Mouse (Mus musculus) lung, postnatal 10 days (tissue): ENCODE measurements around the gene Lep.

Experiments
- DNase-seq: peaks from one replicate; pipeline ENCODE4 v3.0.0; 2021

Gene Lep

DNA sequence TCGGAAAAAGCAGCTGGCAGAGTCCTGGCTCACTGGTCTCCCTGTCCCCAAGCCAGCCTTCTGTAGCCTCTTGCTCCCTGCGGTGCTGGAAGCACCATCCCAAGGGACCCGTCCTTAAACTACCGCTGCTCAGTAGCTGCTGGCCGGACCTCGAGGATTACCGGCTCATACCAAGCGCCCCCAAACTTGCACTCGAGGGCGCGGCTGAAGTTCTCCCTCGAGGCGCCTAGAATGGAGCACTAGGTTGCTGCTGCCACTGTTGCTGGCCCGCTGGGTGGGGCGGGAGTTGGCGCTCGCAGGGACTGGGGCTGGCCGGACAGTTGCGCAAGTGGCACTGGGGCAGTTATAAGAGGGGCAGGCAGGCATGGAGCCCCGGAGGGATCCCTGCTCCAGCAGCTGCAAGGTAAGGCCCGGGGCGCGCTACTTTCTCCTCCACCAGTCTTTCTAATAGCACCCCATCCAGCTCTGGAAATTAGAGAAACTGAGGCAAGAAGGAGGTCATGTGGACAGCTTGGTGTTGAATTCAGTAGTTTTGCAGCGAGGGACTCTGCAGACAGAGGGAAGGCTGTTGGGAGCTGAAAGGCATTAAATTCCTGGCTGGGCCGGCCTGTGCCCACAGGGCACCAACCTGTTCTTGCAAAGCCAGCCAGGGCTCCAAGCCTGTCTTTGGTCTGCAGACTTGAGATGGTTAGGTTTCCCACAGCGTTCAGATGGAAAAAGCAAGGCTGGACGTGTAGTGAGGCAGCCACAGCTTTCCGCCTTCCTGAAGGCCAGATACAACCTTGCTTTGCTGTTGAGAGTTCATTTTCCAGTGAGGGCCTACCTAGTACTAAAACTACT, at the start of gene Lep:
TSS of gene Lep (plus strand) at position 375 of the 840 bp plus-strand sequence.
- no peak for DNase-seq

DNA sequence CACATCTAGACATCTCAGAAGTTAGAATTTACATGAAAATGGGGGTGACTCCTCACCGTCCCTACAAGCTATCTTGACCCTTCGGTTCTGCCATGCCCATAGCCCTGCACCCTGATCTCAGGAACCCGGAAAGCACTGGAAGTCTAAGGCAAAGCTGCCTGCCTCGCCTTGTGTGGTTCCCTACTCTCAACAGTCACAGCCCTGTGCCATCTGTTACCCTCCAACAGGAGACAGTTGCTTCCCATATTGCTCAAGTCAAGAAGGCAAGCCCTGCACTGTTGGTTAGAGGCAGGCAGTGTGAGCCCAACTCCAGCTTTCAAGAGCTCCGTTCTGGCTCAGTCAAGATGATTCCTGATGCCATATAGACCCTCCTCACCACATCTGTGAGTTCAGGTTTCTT, 48.4 kb upstream of the Lep start:
- DNase-seq: no peak

DNA sequence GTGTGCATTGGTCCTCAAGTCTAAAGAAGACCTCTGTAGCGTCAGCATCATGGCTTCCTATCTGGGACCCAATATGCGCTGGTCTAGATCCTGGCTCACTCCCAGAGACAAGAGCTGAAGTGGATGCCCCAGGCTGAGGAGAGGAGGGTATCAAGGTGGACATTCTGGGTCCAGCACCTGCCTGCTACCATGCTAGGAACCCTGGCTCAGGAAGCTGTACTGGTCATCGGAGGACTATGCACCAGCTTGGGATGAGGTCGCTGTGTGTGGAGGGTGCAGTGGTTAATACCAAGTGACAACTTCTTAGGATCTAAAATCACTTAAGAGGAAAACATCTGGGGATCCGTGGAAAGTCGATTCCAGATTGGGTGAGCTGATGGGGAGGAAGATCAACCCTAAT, 46.8 kb upstream of the Lep start:
- no peak for DNase-seq

DNA sequence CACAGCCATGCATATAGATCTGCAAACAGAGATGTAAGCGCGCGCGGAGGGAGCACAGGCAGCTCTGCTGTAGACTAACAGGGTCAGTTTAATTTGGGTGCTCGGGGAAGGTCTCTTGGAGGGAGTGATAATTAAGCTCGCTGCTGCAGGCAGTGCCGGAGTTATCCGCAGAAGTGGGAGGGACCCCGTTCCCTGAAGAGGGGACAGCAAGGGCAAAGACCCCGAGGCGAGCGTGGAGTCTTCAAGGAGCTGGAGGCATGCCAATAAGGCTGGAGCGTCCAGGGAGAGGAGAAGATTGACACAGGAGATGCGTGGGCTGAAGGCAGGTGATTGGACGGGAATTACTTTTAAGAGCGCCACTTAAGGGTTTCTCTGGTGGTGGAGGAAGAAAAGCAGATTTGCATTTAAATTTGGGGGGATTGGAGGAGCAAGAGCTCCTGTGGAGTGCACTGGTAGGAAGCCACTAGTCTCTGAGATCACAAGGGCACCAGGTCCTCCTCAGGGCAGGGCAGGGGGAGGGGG, 43.1 kb upstream of the Lep start:
- DNase-seq: no peak

DNA sequence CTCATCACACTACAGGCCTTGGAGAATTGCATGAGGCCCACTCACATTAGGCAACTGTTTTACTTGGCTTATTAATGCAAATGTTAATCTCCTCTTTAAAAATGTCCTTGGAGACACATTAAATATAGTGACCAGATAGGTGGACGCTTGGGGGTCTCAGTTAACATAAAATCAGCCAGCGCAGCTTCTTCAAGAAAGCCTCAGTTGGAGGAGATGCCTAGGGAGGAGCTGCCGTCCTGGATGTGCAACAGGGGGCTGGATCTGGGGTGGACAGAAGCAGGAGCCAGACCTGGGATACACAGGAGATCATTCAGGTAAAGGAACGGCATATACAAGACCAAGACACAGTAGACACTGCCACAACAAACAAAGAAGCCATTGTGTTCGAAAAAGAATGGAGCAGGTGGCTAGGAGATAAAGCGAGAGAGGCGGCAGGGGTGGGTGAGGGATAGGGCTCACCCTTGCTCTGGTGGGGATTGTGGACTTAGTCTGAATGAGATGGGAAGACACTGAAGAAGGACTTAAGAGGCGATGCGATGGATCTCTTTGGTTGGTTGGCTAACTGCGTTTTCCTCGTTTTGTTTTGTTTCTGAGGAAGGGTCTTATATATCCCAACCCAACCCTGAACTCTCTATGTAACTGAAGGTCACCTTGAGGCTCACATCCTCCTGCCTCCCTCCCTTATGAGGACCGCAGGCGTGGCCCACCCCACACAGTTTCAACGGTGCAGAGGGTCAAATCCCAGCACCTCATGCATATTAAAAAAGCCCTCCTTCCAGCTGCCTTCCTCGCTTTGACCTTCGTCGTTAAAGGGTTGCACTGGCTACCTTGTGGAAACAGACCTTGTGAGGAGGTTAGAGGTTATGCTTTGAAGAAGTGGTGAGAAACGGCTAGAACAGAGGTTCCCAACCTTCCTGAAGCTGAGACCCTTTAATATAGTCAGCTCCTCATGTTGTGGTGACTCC, 40.0 kb upstream of the Lep start:
- DNase-seq: no peak

DNA sequence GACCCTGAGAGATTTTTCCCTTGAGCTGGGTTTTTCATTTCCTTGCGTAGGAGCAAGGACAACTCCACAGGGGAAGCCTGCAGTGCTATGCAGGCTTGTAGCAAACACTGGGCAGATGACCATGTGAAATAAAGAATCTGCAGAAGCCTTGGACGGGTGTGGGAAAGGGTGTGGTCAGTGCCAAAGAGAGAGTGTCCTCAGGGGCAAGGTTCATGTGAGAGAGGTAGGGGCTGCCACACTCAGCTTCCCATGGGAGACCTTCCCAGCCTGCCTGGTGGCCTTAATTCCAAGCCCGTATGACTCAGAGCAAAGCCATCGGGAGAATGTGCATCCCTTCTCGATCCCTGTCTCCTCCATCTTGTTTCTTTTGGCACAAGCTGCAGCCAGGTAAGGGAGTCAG, 39.1 kb upstream of the Lep start:
- DNase-seq: no peak

DNA sequence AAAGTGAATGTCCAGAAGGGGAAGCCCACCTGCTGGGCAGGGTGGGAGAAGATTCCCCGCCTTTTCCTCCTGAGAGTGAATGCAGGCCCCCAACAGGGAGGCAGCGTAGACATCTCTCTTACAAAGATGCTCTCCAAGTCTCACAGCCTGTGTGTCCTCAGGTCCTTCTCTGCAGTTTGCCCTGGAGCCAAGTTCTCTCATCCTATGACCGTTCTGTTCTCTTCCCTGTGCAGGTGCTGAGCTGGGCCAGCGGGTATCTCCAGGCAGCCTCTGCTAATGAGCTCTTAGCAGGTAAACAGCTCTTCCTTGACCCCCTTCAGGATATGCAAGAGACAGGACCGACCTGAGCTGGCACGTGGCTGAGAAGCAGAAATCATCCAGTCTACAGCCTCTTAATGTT, 38.5 kb upstream of the Lep start:
- no peak for DNase-seq

DNA sequence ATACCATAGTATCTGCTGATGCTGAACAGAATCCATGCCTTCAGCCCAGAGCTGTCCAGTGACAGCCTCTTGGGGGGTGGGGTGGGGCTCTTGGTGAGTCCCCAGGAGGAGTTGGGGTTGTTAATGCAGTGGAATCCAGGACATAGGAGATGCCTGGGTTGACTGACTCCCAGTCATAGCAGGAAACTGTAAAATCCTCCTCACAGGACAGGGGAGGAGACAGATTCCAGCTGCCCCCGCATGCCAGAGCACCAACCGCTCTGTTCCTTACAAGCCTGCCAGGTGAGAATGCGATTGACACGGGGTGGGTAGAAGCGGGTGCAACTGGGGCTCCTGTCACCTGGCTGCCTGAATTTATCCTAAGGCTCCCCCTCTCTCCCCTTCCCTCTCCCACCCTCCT, 37.9 kb upstream of the Lep start:
- no peak for DNase-seq

DNA sequence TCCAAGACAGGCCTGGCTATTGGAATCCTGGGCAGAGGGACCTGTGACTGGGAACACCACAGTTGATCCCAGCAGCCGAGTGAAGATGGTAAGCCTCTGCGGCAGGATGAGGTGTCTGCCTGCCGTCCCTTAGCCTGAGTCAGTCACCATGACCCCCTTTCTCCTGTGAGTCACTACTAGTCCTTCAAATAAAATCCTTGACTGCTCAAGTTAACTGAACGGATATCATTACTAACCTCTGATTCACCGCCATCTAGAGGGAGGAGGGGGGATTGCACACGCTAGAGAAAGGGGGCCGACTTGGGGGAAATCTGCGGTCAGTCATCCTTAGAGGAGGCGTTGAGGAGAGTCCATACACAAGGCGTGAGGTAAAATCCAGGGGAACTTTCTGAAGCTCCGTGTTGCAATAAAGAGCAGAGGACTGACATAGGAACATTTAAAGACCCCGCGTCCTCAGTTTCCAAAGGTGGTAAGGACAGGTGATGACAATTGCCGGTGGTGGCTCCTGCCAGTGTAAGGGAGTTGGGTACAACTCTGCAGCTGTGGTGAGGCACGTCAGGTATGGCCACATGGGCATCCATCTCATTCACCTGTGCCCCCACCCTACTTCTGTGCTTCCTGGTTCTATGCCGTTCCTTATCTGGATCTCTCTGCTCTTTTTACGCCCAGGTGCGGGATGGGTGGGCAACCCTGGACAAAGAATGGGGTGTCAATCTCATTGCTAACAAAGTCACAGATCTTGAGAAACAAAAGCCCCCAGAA, 36.6 kb upstream of the Lep start:
- peak; percentile 75 for DNase-seq

DNA sequence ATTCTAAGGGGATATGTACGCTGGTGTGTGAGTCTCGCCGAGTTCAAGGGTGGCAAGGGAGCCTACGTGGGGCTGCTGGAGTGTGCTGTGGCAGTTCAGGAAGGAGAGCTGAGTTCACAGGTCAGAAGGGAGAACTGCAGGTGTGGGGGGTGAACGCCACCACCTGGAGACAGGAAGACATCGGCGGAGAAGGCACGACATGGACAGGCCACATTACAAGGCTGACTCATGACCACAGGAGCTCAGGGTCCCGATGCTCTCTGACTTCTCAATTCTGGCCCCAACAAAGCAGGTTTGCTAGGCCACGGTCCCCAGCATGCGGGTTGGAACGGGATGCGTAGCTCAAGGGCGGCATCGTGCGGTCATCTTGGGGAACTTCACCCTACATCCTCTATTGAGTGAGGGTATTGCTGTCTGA, 36.0 kb upstream of the Lep start:
- peak; percentile 73 for DNase-seq

DNA sequence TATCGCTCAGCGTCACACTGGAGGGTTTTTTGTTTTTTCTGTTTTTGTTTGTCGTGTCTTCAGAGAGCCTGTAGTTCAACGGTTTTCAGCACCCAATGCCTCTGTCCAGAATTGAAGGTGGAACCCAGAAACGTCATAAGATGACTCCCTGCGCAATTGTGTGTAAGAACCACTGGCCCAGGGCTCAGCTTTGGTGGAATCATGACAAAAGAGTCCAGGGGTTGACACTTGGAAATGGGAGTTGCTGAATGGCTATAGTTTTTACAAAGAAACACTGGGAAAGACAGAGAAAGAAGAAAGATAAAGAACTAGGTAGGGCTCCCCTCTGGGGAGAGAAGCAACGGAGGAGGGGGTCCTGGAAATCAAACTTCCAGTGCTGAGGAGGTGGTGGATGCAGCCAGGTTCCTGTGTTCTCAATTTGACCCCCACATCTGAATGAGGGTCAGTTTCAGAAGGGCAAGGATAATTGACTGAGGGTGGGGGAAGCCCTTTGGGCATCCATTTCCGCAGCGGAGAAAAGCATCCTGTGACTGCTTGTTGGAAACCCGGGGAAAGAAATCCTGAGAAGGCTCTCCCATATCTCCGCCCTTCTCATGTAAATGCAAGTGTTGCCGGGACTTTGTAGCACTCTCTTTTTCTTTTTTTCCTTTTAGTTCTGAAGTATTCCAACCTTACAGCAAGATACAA, 34.1 kb upstream of the Lep start:
- no peak for DNase-seq

DNA sequence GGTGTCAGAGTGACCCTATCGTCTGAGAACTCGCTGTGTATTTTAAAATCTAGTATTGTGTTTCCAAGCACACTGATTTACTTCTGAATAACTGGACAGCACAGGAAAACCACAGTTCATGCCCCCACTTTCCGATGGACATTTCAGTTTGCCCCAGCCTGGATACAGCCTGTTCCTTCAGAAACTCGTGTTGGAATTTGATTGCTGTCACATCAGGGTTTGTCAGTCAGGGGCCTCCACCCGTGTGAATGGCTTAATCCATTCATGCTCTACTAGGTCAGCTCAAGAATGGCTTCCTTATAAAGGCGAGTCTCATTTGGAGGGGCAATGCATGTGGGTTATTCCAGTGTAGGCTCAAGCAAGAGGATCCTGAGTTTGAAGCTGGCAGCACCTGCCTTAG, 33.3 kb upstream of the Lep start:
- no peak for DNase-seq

DNA sequence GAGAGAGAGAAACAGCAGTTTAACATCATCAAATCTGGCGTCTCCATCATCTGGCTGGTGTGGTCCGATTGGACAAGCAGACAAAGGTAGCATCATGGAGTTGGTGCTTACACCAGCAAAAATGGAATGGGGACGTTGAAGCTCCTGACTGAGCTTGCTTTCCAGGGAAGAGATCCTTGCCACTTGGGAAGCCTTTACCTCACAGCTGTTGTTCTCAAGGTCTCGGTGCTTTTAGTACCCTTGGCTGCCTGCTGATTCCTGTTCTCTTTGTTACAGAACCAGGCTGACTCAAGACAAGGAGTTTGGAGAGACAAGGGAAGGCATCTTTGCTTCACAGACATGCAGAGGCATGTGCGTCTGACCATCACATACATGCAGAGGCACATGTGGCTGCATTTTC, 31.9 kb upstream of the Lep start:
- DNase-seq: no peak

DNA sequence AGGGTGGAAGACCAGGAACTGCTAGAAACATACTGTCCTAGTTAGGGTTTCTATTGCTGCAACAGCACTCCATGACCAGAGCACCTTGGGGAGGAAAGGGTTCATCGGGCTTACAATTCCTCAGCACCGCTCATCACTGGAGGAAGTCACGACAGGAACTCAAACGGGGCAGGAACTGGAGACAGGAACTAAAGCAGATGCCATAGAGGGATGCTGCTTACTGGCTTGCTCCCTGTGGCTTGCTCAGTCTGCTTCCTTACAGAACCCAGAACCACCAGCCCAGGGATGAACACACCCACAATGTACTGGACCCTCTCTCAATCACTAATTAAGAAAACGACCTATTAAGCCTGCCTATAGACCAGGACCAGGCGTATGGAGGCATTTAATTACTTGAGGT, 30.5 kb upstream of the Lep start:
- DNase-seq: no peak

DNA sequence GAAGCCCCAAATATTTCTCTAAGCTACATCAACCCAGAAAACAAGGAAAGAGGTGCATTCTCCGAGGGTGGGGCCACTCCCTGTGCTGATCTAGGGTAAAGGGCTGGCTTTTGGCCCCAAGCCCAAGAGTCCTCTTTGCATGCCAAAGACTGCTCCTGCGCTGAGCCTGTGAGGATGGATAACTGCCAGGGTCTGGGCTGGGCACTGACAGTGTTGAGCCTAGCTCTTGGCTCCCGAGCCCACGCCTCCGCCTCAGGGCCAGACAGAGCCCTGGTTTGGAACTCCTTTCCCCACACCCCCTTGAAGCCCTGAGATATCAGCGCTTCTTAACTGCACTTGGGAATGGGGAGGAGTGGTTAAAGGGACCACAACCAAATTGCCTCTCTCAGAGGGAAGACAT, 28.8 kb upstream of the Lep start:
- DNase-seq: peak; percentile 77

DNA sequence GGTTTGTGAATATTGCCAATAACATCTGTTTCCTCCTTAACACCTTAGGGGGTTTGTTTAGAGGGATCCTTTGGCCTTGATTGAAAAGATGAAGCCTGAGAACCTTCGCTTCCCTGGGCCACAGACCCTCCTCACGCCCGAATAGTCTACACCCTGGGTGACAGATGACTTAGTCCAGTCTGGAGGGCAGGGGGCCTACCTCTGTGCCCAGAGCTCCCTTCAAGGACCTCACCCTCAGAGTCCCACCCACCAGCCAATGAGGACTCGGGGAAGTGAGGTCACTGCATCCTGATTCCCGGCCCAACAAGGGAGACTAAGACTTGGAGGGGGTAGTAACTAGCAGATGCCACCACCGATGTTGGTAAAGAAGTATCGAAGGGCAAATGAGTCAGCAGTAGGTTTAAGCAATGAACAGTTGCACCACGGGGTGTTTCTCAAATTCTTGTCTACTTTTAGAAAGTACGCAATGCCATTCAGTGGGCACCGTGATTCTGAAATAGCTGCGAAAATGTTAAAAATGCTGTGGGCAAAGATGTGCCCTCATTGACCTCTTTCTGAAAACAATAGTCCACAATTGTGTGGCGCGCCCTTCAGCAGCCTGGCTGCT, 28.2 kb upstream of the Lep start:
- DNase-seq: no peak

DNA sequence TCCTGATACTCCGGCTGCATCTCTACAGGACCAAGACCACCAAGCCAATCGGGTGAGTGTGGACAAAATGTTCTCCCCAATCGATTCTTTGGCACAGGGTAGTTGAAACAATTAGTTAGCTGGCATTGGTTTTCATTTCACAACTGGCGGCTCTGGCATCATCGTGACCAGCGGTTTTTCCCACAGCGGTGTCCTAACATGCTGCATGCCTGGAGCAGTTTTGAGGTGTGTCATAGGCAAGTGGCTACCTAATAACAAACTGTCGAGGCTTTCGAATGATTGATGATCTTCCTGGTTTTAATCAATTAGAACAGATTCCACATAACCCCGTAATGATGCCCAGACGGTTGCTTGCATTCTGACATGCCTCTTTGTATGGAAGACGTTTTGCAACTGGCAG, 27.6 kb upstream of the Lep start:
- DNase-seq: no peak

DNA sequence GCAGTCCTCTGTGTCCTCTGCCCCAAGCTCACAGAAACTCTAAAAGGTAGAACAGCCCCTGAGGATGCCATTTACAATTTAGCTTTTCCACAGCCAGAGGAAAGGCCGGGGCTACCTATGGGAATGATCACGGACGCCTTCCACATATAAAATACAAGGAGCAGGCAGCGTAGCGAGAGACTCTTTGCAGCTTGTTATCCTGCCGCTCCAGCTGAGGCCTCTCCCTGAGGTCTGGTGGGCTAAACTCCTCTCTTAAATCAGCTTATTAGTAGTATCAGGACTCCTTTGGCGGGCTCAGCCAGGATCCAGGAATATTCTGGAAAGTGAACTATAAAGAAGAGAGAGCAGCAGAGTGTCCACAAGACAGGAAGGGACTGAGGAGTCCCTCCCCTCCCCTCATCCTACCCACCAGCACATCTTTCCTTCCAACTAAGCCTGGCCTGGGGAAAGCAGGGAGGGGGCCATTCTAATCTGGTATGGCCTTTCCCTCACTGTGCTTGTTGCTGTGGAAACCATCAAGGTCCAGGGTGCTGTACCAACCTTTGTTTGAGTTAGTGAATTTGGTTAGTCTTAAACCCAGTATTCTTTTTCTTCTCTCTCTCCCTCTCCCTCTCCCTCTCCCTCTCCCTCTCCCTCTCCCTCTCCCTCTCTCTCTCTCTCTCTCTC, 25.9 kb upstream of the Lep start:
- no peak for DNase-seq

DNA sequence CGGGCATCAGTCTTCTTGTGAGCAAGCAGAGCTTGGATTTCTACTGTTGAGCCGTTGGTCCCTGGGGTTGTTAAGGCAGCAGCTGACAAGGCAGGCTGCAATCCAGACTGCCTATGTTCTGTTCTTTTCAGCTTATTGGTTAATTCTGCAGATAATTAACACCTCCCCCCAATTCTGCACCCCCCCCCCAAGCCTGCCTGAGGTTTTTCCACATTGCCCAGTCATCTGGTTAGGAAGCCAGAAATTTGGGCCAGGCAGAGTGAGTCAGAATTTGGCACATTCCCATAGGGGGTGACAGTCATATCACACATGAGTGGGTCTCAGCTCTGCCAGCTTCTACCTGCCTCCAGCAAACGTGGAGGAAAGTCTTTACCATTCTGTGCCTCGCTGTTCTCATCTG, 23.3 kb upstream of the Lep start:
- DNase-seq: no peak

DNA sequence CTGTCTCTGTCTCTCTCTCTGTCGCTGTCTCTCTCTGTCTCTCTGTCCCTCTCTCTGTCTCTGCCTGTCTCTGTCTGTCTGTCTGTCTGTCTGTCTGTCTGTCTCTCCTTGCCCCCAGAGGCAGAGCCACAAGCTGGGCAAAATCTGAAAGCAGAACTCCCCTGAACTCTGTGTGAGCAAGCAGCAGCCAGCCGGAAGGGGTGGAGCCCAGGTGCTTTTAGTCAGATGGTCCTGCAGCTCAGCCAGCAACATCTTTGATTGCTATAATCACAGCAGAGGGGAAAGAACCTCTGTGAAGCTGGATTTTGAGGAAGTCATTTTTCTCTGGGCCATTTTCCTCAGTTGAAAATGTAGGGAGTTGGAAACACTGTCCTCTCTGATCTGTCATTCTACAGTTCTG, 19.8 kb upstream of the Lep start:
- no peak for DNase-seq

DNA sequence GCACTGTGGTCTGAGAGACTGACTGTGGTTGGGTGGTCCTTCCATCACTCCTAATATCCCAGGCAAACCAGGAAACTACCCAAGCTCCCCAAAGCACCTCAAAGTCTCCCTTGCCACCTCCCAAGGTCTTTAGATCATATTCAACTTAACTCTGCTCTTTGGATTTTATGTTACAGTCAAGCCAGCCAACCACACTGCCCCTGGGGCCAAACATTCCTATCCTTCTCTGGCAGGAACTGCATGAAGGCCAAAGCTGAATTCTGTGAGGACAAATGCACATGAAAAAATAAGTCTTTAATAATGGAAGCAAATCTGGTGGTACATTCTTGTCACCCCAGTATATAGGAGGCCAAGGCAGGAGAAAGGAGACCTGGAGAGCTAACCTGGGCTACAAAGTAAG, 16.0 kb upstream of the Lep start:
- DNase-seq: no peak
